Mouse (Mus musculus) MEL (cell line): ENCODE measurements around the gene Nlk. TPM values are rescaled to one million over a fixed set of nuclear protein-coding genes. Genes with fewer than 3 reads are reported as not detected.

Experiments
- DNase-seq: peaks from one replicate; pipeline ENCODE4 v3.0.0; 2011; ENCODE audit warnings: low read depth, low spot score
- H3K27ac ChIP-seq: 2 replicates; pipeline ENCODE4 v1.5.1; 2012; ENCODE audit warnings: low read depth, mild to moderate bottlenecking, control low read depth, low read length, moderate library complexity; ENCODE audit not compliant: control insufficient read depth
- H3K27me3 ChIP-seq, 2 experiments: fragments of 150-350 bp in 1 of 2; sonication (generic) in 1 of 2; 2 replicates each; pipeline ENCODE4 v1.6.1; 2012; ENCODE audit warnings: low read length in 2 of 2, mild to moderate bottlenecking in 2 of 2, improper control_type of control experiment in 1 of 2, moderate library complexity in 1 of 2; ENCODE audit not compliant: insufficient read depth in 2 of 2, control insufficient read depth in 1 of 2
- H3K36me3 ChIP-seq, 2 experiments: 2 replicates each; pipeline ENCODE4 v1.6.1; 2012 to 2014; ENCODE audit warnings: low read length in 2 of 2, improper control_type of control experiment in 1 of 2, inconsistent platforms in 1 of 2, mild to moderate bottlenecking in 1 of 2; ENCODE audit not compliant: insufficient read depth in 2 of 2, control insufficient read depth in 1 of 2
- H3K4me1 ChIP-seq, 2 experiments: fragments of 150-350 bp in 1 of 2; sonication (generic) in 1 of 2; 2 replicates each; pipeline ENCODE4 v1.6.1; 2012; ENCODE audit warnings: low read length in 2 of 2, improper control_type of control experiment in 1 of 2, mild to moderate bottlenecking in 1 of 2; ENCODE audit not compliant: insufficient read depth in 2 of 2, control insufficient read depth in 1 of 2
- H3K4me3 ChIP-seq, 2 experiments: fragments of 150-350 bp in 1 of 2; sonication (generic) in 1 of 2; 2 replicates each; pipeline ENCODE4 v1.5.1; 2012; ENCODE audit warnings: low read depth in 2 of 2, low read length in 2 of 2, mild to moderate bottlenecking in 2 of 2, moderate library complexity in 2 of 2, control low read depth in 1 of 2, improper control_type of control experiment in 1 of 2; ENCODE audit not compliant: control insufficient read depth in 1 of 2, insufficient read depth in 1 of 2
- H3K79me2 ChIP-seq: 2 replicates; pipeline ENCODE4 v1.6.1; 2012; ENCODE audit warnings: mild to moderate bottlenecking, low read length, moderate library complexity; ENCODE audit not compliant: control insufficient read depth, poor library complexity, insufficient read depth
- H3K9ac ChIP-seq: 2 replicates; pipeline ENCODE4 v1.6.1; 2012; ENCODE audit warnings: low read depth, mild to moderate bottlenecking, control low read depth, low read length, moderate library complexity; ENCODE audit not compliant: control insufficient read depth, poor library complexity, severe bottlenecking
- H3K9me3 ChIP-seq: fragments of 150-350 bp; sonication (generic); replicated peaks from 2 replicates; pipeline ENCODE4 v1.6.1; 2012; ENCODE audit warnings: mild to moderate bottlenecking, low read length, improper control_type of control experiment, moderate library complexity; ENCODE audit not compliant: insufficient read depth
- BHLHE40 ChIP-seq: IDR thresholded peaks from 2 replicates; pipeline ENCODE4 v1.6.1; 2012; ENCODE audit warnings: low read depth, mild to moderate bottlenecking, inconsistent platforms, low read length, improper control_type of control experiment, borderline replicate concordance
- CHD1 ChIP-seq: IDR thresholded peaks from 2 replicates; pipeline ENCODE4 v1.6.1; 2012; ENCODE audit warnings: low read depth, mild to moderate bottlenecking, inconsistent platforms, low read length, improper control_type of control experiment
- CHD2 ChIP-seq: IDR thresholded peaks from 2 replicates; pipeline ENCODE4 v1.6.1; 2011; ENCODE audit warnings: low read length, improper control_type of control experiment
- CTCF ChIP-seq, 3 experiments: IDR thresholded peaks in 2 of 3; conservative IDR thresholded peaks in 1 of 3; 2 replicates each; pipeline ENCODE4 v1.5.1; 2011 to 2012; ENCODE audit warnings: low read length in 3 of 3, low read depth in 2 of 3, mild to moderate bottlenecking in 2 of 3, improper control_type of control experiment in 1 of 3, inconsistent platforms in 1 of 3, mixed read lengths in 1 of 3, moderate library complexity in 1 of 3; ENCODE audit not compliant: control insufficient read depth in 1 of 3, insufficient read depth in 1 of 3, poor library complexity in 1 of 3, severe bottlenecking in 1 of 3
- GABPA ChIP-seq: IDR thresholded peaks from 2 replicates; pipeline ENCODE4 v1.6.1; 2012; ENCODE audit warnings: low read depth, mild to moderate bottlenecking, inconsistent platforms, low read length, improper control_type of control experiment, moderate library complexity
- GATA1 ChIP-seq: IDR thresholded peaks from 2 replicates; pipeline ENCODE4 v1.6.1; 2011; ENCODE audit warnings: low read depth, low read length, improper control_type of control experiment
- HCFC1 ChIP-seq: IDR thresholded peaks from 2 replicates; pipeline ENCODE4 v1.6.1; 2012; ENCODE audit warnings: low read depth, mild to moderate bottlenecking, inconsistent platforms, low read length, improper control_type of control experiment, moderate library complexity
- KAT2A ChIP-seq: conservative IDR thresholded peaks from 2 replicates; pipeline ENCODE4 v1.6.1; 2012; ENCODE audit warnings: low read depth, low read length, improper control_type of control experiment, inconsistent platforms
- MAZ ChIP-seq: IDR thresholded peaks from 2 replicates; pipeline ENCODE4 v1.6.1; 2012; ENCODE audit warnings: low read depth, mild to moderate bottlenecking, inconsistent platforms, low read length, improper control_type of control experiment
- MEF2A ChIP-seq: IDR thresholded peaks from 2 replicates; pipeline ENCODE4 v1.6.1; 2014; ENCODE audit warnings: low read depth, mild to moderate bottlenecking, inconsistent platforms, low read length, improper control_type of control experiment; ENCODE audit not compliant: poor library complexity, insufficient replicate concordance, severe bottlenecking; ENCODE audit errors: extremely low read depth
- MYB ChIP-seq: IDR thresholded peaks from 2 replicates; pipeline ENCODE4 v1.6.1; 2011; ENCODE audit warnings: mild to moderate bottlenecking, low read depth, low read length, improper control_type of control experiment
- MYC ChIP-seq: IDR thresholded peaks from 2 replicates; pipeline ENCODE4 v1.6.1; 2011; ENCODE audit warnings: low read depth, mild to moderate bottlenecking, low read length, improper control_type of control experiment, moderate library complexity
- NELFE ChIP-seq: IDR thresholded peaks from 2 replicates; pipeline ENCODE4 v1.6.1; 2011; ENCODE audit warnings: low read depth, low read length, improper control_type of control experiment
- NRF1 ChIP-seq: IDR thresholded peaks from 2 replicates; pipeline ENCODE4 v1.6.1; 2014; ENCODE audit warnings: low read depth, mild to moderate bottlenecking, inconsistent platforms, low read length, improper control_type of control experiment, moderate library complexity; ENCODE audit not compliant: poor library complexity, insufficient read depth, severe bottlenecking
- POLR2AphosphoS5 ChIP-seq: IDR thresholded peaks from 2 replicates; pipeline ENCODE4 v1.6.1; 2012; ENCODE audit warnings: low read depth, borderline replicate concordance, mild to moderate bottlenecking, inconsistent platforms, low read length, moderate library complexity, mixed read lengths
- RAD21 ChIP-seq: IDR thresholded peaks from 2 replicates; pipeline ENCODE4 v1.6.1; 2011; ENCODE audit warnings: mild to moderate bottlenecking, low read depth, low read length, improper control_type of control experiment
- SIN3A ChIP-seq: IDR thresholded peaks from 2 replicates; pipeline ENCODE4 v1.6.1; 2012; ENCODE audit warnings: low read length, improper control_type of control experiment, inconsistent platforms
- TBP ChIP-seq: IDR thresholded peaks from 2 replicates; pipeline ENCODE4 v1.8.0; 2011; ENCODE audit warnings: low read depth, low read length, improper control_type of control experiment
- TCF12 ChIP-seq: IDR thresholded peaks from 2 replicates; pipeline ENCODE4 v1.6.1; 2014; ENCODE audit warnings: low read depth, mild to moderate bottlenecking, inconsistent platforms, low read length, improper control_type of control experiment, moderate library complexity
- USF2 ChIP-seq, 2 experiments: IDR thresholded peaks; 2 replicates each; pipeline ENCODE4 v1.6.1; 2011 to 2012; ENCODE audit warnings: improper control_type of control experiment in 2 of 2, low read length in 2 of 2, borderline replicate concordance in 1 of 2, inconsistent platforms in 1 of 2, low read depth in 1 of 2, mild to moderate bottlenecking in 1 of 2; ENCODE audit not compliant: insufficient read depth in 1 of 2
- ZC3H11A ChIP-seq: IDR thresholded peaks from 2 replicates; pipeline ENCODE4 v1.6.1; 2012; ENCODE audit warnings: low read depth, mild to moderate bottlenecking, inconsistent platforms, low read length, improper control_type of control experiment
- ZNF384 ChIP-seq: IDR thresholded peaks from 2 replicates; pipeline ENCODE4 v1.6.1; 2012; ENCODE audit warnings: low read depth, mild to moderate bottlenecking, inconsistent platforms, low read length, improper control_type of control experiment
- polyA plus RNA-seq, 2 experiments: library from polyadenylated mRNA; stranded (reverse) in 1 of 2; unstranded in 1 of 2; fragments of >175 nt in 1 of 2; fragments of >200 nt in 1 of 2; gene quantifications; 2 replicates each; pipeline versions ENCODE4 v1.2.1 to v1.2.4; 2012; ENCODE audit warnings: low replicate concordance in 2 of 2, low read depth in 1 of 2; ENCODE audit not compliant: insufficient read length in 2 of 2, insufficient read depth in 1 of 2, missing spikeins in 1 of 2
- total RNA-seq: library from RNA; depleted of rRNA; stranded (reverse); fragments of 300-350 nt; gene quantifications from 2 replicates; pipeline ENCODE4 v1.2.3, GENCODE M21; 2012

Gene Nlk
- total and polyA plus RNA-seq, 3 experiments: 16.9 to 17.9 TPM; not detected in 1

- H3K27ac ChIP-seq: no peak overlapping the region
- H3K9ac ChIP-seq: no peak overlapping the region
- no peaks in the 10 kb centered on the region for H3K9me3 ChIP-seq
- no peaks in the 10 kb centered on the region for H3K79me2 ChIP-seq
- H3K4me3 ChIP-seq: no peak overlapping the region
- DNase-seq: no peak
- H3K4me1 ChIP-seq: peaks cover 28 to 36% of the 10 kb centered on the region in 2 experiments
- H3K36me3 ChIP-seq: peaks cover 0 to 31% of the 10 kb centered on the region in 2 experiments; a peak in 2 of 4 replicates
- no peaks in the 10 kb centered on the region for H3K27me3 ChIP-seq
- TF ChIP-seq CTCF (IDR thresholded peaks at IDR 0.05 in 2 of 3, conservative IDR thresholded peaks at IDR 0.05 in 1 of 3; ENCODE audit: control insufficient read depth in 1 of 3, insufficient read depth in 1 of 3, low read depth in 2 of 3, low read length in 3 of 3, poor library complexity in 1 of 3, severe bottlenecking in 1 of 3) (no peak), NELFE (no peak), MYC (no peak), ZNF384 (no peak), SIN3A (no peak), TCF12 (no peak), MAZ (no peak), RAD21 (no peak), GABPA (no peak), KAT2A (no peak)
Observed at GRCm38 (mm10) chr11:78600926-78601590, 96.1 kb downstream of the Nlk start.

GRCm38 (mm10) chr11:78600496-78600895, 96.7 kb downstream of the Nlk start:
- H3K27ac ChIP-seq: no peak overlapping the region
- DNase-seq: no peak
- peaks cover 30 to 36% of the 10 kb centered on the region in 2 experiments for H3K4me1 ChIP-seq
- H3K36me3 ChIP-seq: peaks cover 0 to 37% of the 10 kb centered on the region in 2 experiments; a peak in 2 of 4 replicates
- TF ChIP-seq GATA1: no peak
- TF ChIP-seq CTCF (IDR thresholded peaks at IDR 0.05 in 2 of 3, conservative IDR thresholded peaks at IDR 0.05 in 1 of 3; ENCODE audit: control insufficient read depth in 1 of 3, insufficient read depth in 1 of 3, low read depth in 2 of 3, low read length in 3 of 3, poor library complexity in 1 of 3, severe bottlenecking in 1 of 3): no peak
- TF ChIP-seq RAD21: no peak
- TF ChIP-seq MAZ: no peak
- TF ChIP-seq CHD1: no peak
- TF ChIP-seq USF2 (IDR thresholded peaks at IDR 0.05; ENCODE audit: borderline replicate concordance in 1 of 2, insufficient read depth in 1 of 2, low read depth in 1 of 2, low read length in 2 of 2): no peak
- no peak for TF ChIP-seq TBP
- no peak for TF ChIP-seq CHD2
- TF ChIP-seq MYB: no peak
- TF ChIP-seq GABPA: no peak
- TF ChIP-seq SIN3A: no peak
- TF ChIP-seq ZNF384: no peak
- TF ChIP-seq HCFC1: no peak
- no peak for TF ChIP-seq NRF1
- TF ChIP-seq TCF12: no peak
- TF ChIP-seq ZC3H11A: no peak
- no peak for TF ChIP-seq MYC
- TF ChIP-seq MEF2A: no peak
- TF ChIP-seq BHLHE40: no peak
- no peak for TF ChIP-seq POLR2AphosphoS5
- H3K9ac ChIP-seq: no peak overlapping the region
- no peaks in the 10 kb centered on the region for H3K9me3 ChIP-seq
- H3K79me2 ChIP-seq: no peaks in the 10 kb centered on the region
- H3K4me3 ChIP-seq: no peak overlapping the region
- H3K27me3 ChIP-seq: no peaks in the 10 kb centered on the region
